Mouse (Mus musculus): Measurements from ENCODE around the gene Wdtc1. TPM values are rescaled to one million over a fixed set of nuclear protein-coding genes. Genes with fewer than 3 reads are reported as not detected.

Gene Wdtc1
- polyA plus RNA-seq, 1 experiment from 2014 or later: 17.2 TPM

DNA sequence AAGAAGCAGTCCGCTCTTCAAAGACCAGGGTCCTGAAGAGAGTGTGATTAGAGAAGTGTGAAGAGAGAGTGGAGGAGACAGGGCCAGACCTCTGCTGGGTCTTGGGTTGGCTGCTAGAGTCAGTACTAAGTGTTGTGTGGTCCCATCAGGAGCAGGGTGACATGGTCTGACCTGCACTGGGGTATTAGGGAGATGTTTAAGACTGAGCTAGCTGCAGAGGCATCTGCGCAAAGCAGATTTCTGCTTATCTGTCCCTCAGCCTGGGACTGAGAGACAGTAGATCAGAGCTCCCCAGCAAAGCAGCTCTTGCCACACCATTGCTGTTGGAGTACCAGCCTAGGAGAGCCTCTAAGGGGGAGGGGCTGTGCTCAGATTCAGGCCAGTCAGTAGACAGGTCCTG is 36.8 kb upstream of the Wdtc1 start:
- Histone ChIP-seq H3K36me3 (no peaks in the 10 kb centered on the region), H3K4me2 (replicated peaks) (no peak overlapping the region), H3K9ac (no peak overlapping the region), H3K4me1 (peaks cover 51% of the 10 kb centered on the region), H3K4me3 (replicated peaks) (no peak overlapping the region), H3K27me3 (no peaks in the 10 kb centered on the region), H3K27ac (replicated peaks) (0 out of 2 replicates have a peak overlapping the region, but pooled peaks have one; percentile 28), H3K9me3 (replicated peaks) (no peaks in the 10 kb centered on the region)
- WGBS: 91% methylated on average over 2 of the region's 2 CpGs
- no peak for ATAC-seq (ENCODE audit: insufficient number of reproducible peaks, low FRiP score, low TSS enrichment, low read depth)

GRCm38 (mm10) chr4:133388781-133389552 is 35.7 kb upstream of the Wdtc1 start:
- no peak overlapping the region for H3K9ac ChIP-seq
- peak overlapping the region; percentile 58; the same call in 1 of the 2 replicates for H3K27ac ChIP-seq (replicated peaks)
- H3K9me3 ChIP-seq (replicated peaks): no peaks in the 10 kb centered on the region
- no peaks in the 10 kb centered on the region for H3K36me3 ChIP-seq
- H3K4me2 ChIP-seq (replicated peaks): no peak overlapping the region
- H3K4me1 ChIP-seq: peaks cover 41% of the 10 kb centered on the region
- H3K27me3 ChIP-seq: no peaks in the 10 kb centered on the region
- ATAC-seq (ENCODE audit: insufficient number of reproducible peaks, low FRiP score, low TSS enrichment, low read depth): no peak
- 79% methylated on average over 16 of the region's 16 CpGs for WGBS
- no peak overlapping the region for H3K4me3 ChIP-seq (replicated peaks)

DNA sequence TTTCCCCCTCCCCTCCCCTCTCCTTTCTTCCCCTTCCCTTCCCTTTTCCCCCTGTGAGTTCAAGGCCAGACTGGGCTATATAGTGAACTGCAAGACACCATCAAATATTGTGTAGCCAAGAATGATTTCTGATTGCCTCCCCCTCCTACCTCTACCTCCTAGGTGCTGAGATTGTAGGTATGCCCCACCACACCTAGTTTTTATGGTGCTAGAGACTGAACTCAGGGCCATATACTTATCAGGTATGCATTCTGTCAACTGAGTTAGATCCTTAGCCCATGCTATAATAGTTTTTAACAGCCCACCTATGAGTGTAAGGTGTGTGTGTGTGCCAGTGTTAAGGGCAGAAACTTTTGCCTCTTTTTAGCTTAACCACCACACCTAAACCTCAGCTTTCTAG is 33.8 kb upstream of the Wdtc1 start:
- Histone ChIP-seq H3K4me1 (peaks cover 38% of the 10 kb centered on the region), H3K27me3 (no peaks in the 10 kb centered on the region), H3K4me2 (replicated peaks) (no peak overlapping the region), H3K36me3 (no peaks in the 10 kb centered on the region), H3K27ac (replicated peaks) (no peak overlapping the region), H3K4me3 (replicated peaks) (no peak overlapping the region), H3K9ac (no peak overlapping the region), H3K9me3 (replicated peaks) (no peaks in the 10 kb centered on the region)
- ATAC-seq (ENCODE audit: insufficient number of reproducible peaks, low FRiP score, low TSS enrichment, low read depth): no peak

- no peaks in the 10 kb centered on the region for H3K27me3 ChIP-seq
- no peak overlapping the region for H3K9ac ChIP-seq
- WGBS: 62% methylated on average over 7 of the region's 7 CpGs
- no peaks in the 10 kb centered on the region for H3K36me3 ChIP-seq
- H3K4me2 ChIP-seq (replicated peaks): no peak overlapping the region
- ATAC-seq (ENCODE audit: insufficient number of reproducible peaks, low FRiP score, low TSS enrichment, low read depth): no peak
- no peak overlapping the region for H3K4me3 ChIP-seq (replicated peaks)
- H3K4me1 ChIP-seq: peaks cover 31% of the 10 kb centered on the region
- no peak overlapping the region for H3K27ac ChIP-seq (replicated peaks)
- H3K9me3 ChIP-seq (replicated peaks): no peaks in the 10 kb centered on the region
Measured at GRCm38 (mm10) chr4:133386061-133386797, 32.9 kb upstream of the Wdtc1 start.

DNA sequence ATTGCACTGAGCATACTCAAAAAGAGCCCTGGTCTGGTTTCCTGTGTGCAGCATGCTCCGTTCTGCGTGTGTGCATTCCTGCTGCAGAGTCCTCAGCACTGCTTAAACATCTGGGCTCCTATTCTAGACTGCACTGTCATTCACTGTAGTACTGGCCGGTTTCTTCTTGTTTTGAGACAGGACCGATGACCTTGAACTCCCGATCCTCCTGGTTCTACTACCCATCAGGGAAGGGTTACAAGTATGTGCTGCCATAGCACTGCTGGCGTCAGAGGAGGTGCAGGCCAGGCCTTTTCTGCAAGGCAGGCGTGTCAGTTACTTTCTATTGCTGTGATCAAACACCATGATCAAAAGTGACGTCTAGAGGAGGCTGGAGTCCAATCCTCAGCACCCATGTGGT is 27.9 kb upstream of the Wdtc1 start:
- no peak overlapping the region for H3K4me3 ChIP-seq (replicated peaks)
- H3K36me3 ChIP-seq: no peaks in the 10 kb centered on the region
- 65% methylated on average over 8 of the region's 8 CpGs for WGBS
- H3K4me1 ChIP-seq: peaks cover 46% of the 10 kb centered on the region
- no peak overlapping the region for H3K9ac ChIP-seq
- no peak for ATAC-seq (ENCODE audit: insufficient number of reproducible peaks, low FRiP score, low TSS enrichment, low read depth)
- H3K4me2 ChIP-seq (replicated peaks): no peak overlapping the region
- H3K27me3 ChIP-seq: no peaks in the 10 kb centered on the region
- 0 out of 2 replicates have a peak overlapping the region, but pooled peaks have one; percentile 2 for H3K27ac ChIP-seq (replicated peaks)
- no peaks in the 10 kb centered on the region for H3K9me3 ChIP-seq (replicated peaks)

DNA sequence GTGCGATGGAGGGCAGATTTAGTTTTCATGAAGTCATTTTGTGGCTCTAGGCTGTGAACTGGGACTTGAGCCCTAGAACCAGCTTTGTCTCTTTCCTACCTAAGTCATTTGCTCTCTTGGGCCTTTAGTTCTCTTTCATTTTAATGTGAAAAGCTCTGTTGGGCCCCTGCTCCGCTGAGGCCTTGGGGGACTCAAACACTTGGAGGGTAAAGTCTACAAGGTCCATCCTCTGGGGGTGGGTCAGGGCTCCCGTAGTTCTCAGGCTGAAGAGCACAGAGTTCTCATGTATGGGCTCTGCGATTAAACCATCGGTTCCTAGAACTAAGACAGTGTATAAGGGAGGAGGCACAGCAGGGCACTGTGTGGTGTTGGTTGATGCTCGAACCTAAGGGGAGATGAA is 27.3 kb upstream of the Wdtc1 start:
- Histone ChIP-seq H3K9me3 (replicated peaks) (no peaks in the 10 kb centered on the region), H3K4me2 (replicated peaks) (no peak overlapping the region), H3K36me3 (no peaks in the 10 kb centered on the region), H3K27me3 (no peaks in the 10 kb centered on the region), H3K4me1 (peaks cover 47% of the 10 kb centered on the region), H3K4me3 (replicated peaks) (no peak overlapping the region), H3K9ac (no peak overlapping the region), H3K27ac (replicated peaks) (peak overlapping the region; percentile 58)
- WGBS: 66% methylated on average over 6 of the region's 6 CpGs
- no peak for ATAC-seq (ENCODE audit: insufficient number of reproducible peaks, low FRiP score, low TSS enrichment, low read depth)

- ATAC-seq (ENCODE audit: insufficient number of reproducible peaks, low FRiP score, low TSS enrichment, low read depth): no peak
- Histone ChIP-seq H3K27ac (replicated peaks) (peak overlapping the region; percentile 58), H3K4me2 (replicated peaks) (no peak overlapping the region), H3K9me3 (replicated peaks) (no peaks in the 10 kb centered on the region), H3K36me3 (peaks cover 2% of the 10 kb centered on the region; the same call in 1 of the 2 replicates), H3K9ac (no peak overlapping the region), H3K4me3 (replicated peaks) (no peak overlapping the region), H3K4me1 (peaks cover 48% of the 10 kb centered on the region), H3K27me3 (no peaks in the 10 kb centered on the region)
- 43% methylated on average over 3 of the region's 3 CpGs for WGBS
Measured at GRCm38 (mm10) chr4:133379861-133380260, 26.6 kb upstream of the Wdtc1 start.

DNA sequence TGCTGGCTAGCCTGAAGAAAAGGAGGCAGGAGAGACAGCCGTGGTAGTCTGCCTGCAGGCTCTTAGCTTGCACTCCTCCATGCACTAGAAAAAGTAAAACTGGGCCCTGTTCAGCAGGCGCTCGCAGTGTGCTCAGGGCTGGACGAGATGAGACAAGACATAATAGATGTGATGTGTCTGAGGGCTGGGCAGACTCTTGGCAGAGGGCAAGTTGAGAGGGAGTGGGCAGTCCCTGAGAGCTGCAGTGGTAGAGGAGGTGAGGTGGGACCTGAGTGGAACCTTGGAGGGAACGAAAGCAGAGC is 25.7 kb upstream of the Wdtc1 start:
- Histone ChIP-seq H3K27me3 (no peaks in the 10 kb centered on the region), H3K4me2 (replicated peaks) (peak overlapping the region; percentile 23), H3K36me3 (peaks cover 5% of the 10 kb centered on the region; the same call in 1 of the 2 replicates), H3K4me1 (peaks cover 50% of the 10 kb centered on the region), H3K27ac (replicated peaks) (peak overlapping the region; percentile 75), H3K9me3 (replicated peaks) (no peaks in the 10 kb centered on the region), H3K9ac (no peak overlapping the region), H3K4me3 (replicated peaks) (no peak overlapping the region)
- no peak for ATAC-seq (ENCODE audit: insufficient number of reproducible peaks, low FRiP score, low TSS enrichment, low read depth)
- WGBS: 25% methylated on average over 5 of the region's 5 CpGs

GRCm38 (mm10) chr4:133378236-133379045 is 25.2 kb upstream of the Wdtc1 start:
- H3K36me3 ChIP-seq: peaks cover 5% of the 10 kb centered on the region; the same call in 1 of the 2 replicates
- H3K27me3 ChIP-seq: no peaks in the 10 kb centered on the region
- peak overlapping the region; percentile 29 for H3K4me2 ChIP-seq (replicated peaks)
- no peak overlapping the region for H3K4me3 ChIP-seq (replicated peaks)
- peak overlapping the region; percentile 75 for H3K27ac ChIP-seq (replicated peaks)
- 14% methylated on average over 13 of the region's 13 CpGs for WGBS
- H3K9me3 ChIP-seq (replicated peaks): no peaks in the 10 kb centered on the region
- H3K9ac ChIP-seq: no peak overlapping the region
- peak; percentile 85 for ATAC-seq (ENCODE audit: insufficient number of reproducible peaks, low FRiP score, low TSS enrichment, low read depth)
- peaks cover 53% of the 10 kb centered on the region for H3K4me1 ChIP-seq

DNA sequence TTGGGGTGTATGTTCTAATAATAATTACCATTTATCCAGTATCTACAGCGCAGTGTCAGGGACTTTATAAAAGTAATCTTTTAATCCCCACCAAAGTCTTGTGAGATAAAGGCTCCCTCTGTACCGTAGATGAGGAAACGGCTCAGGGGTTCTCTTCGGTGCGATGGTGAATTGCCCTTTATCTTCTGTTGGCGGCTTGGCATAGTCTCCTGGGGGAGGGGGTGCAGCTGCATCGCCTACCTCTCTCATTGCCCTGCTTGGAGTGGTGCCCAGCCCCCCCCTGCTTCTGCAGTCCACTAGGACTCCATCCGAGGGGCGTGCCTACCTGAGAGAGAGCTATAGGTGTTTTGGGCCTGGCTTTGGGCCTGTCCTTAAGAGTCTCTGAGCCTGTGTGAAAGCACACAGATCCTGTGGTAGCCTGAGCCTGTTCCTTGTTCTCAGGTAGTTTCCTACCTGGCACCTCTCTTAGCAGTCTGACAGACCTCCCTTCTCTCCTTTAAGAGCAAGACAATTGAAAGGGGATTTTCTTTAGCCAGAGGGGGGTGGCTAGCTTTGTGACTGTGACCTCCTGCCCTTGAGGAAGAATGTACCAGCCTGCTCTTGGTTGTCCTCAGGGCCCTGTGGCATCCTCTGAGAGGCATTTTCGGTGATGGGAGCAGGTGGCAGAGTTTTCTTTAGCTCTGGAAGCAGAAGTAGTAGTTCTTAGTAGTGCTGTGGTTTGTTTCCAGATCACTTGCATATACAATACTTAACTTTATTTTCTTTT is 22.7 kb upstream of the Wdtc1 start:
- H3K4me2 ChIP-seq (replicated peaks): no peak overlapping the region
- 72% methylated on average over 10 of the region's 10 CpGs for WGBS
- peaks cover 5% of the 10 kb centered on the region; the same call in 1 of the 2 replicates for H3K36me3 ChIP-seq
- no peak overlapping the region for H3K4me3 ChIP-seq (replicated peaks)
- H3K9me3 ChIP-seq (replicated peaks): no peaks in the 10 kb centered on the region
- no peak overlapping the region for H3K27ac ChIP-seq (replicated peaks)
- no peaks in the 10 kb centered on the region for H3K27me3 ChIP-seq
- H3K4me1 ChIP-seq: peaks cover 74% of the 10 kb centered on the region
- no peak overlapping the region for H3K9ac ChIP-seq
- ATAC-seq (ENCODE audit: insufficient number of reproducible peaks, low FRiP score, low TSS enrichment, low read depth): no peak
